Mouse (Mus musculus) liver, adult 2 months (tissue): Measurements from ENCODE around the gene Galnt10. TPM values are rescaled to one million over a fixed set of nuclear protein-coding genes. Genes with fewer than 3 reads are reported as not detected.

ENCODE experiments used
- DNase-seq: peaks from one replicate; pipeline ENCODE4 v3.0.0-alpha.2; 2011; ENCODE audit warnings: low read depth, low spot score; ENCODE audit errors: extremely low read depth
- H3K27ac ChIP-seq: fragments of 200-500 bp; replicated peaks from 2 replicates; pipeline ENCODE4 v1.5.1; 2012; ENCODE audit warnings: low read depth, mild to moderate bottlenecking, control low read depth, inconsistent platforms, low read length; ENCODE audit not compliant: insufficient read depth
- H3K27me3 ChIP-seq: fragments of 200-500 bp; 2 replicates; pipeline ENCODE4 v1.6.1; 2012; ENCODE audit warnings: mild to moderate bottlenecking, moderate library complexity, low read length, inconsistent platforms; ENCODE audit not compliant: control insufficient read depth, insufficient read depth
- H3K36me3 ChIP-seq: fragments of 200-500 bp; 2 replicates; pipeline ENCODE4 v1.6.1; 2012; ENCODE audit warnings: low read length, inconsistent platforms; ENCODE audit not compliant: control insufficient read depth, insufficient read depth
- H3K4me1 ChIP-seq: fragments of 200-500 bp; 2 replicates; pipeline ENCODE4 v1.6.1; 2011; ENCODE audit warnings: low read length; ENCODE audit not compliant: control insufficient read depth, insufficient read depth
- H3K4me3 ChIP-seq: fragments of 200-500 bp; 2 replicates; pipeline ENCODE4 v1.5.1; 2011; ENCODE audit warnings: low read depth, mild to moderate bottlenecking, control low read depth, low read length, moderate library complexity; ENCODE audit not compliant: insufficient read depth
- H3K79me2 ChIP-seq: fragments of 200-500 bp; 2 replicates; pipeline ENCODE4 v1.6.1; 2012; ENCODE audit warnings: inconsistent platforms, mild to moderate bottlenecking, low read length, moderate library complexity; ENCODE audit not compliant: control insufficient read depth, insufficient read depth
- H3K9ac ChIP-seq: fragments of 200-500 bp; 2 replicates; pipeline ENCODE4 v1.6.1; 2012; ENCODE audit warnings: low read depth, mild to moderate bottlenecking, control low read depth, inconsistent platforms, low read length
- CTCF ChIP-seq: fragments of 200-500 bp; IDR thresholded peaks from 2 replicates; pipeline ENCODE4 v1.5.1; 2011; ENCODE audit warnings: low read depth, low read length, control low read depth
- POLR2A ChIP-seq: fragments of 200-500 bp; IDR thresholded peaks from 2 replicates; pipeline ENCODE4 v1.6.1; 2011; ENCODE audit warnings: low read length, control low read depth; ENCODE audit not compliant: insufficient read depth; ENCODE audit errors: extremely low read depth
- WGBS: fragments of 180-500 bp; shearing (Covaris S2); methylation state at CpG from one replicate; pipeline ENCODE4 v1.1.7; 2018; 5-methylcytosine and 5-hydroxymethylcytosine counted together
- polyA plus RNA-seq: library from polyadenylated mRNA; depleted of rRNA; stranded (reverse); fragments of >200 nt; gene quantifications from 2 replicates; pipeline ENCODE4 v1.2.3, GENCODE M21; 2012; rRNA removed
- total RNA-seq: library from RNA; depleted of rRNA; stranded (reverse); fragments of >200 nt; gene quantifications from 2 replicates; pipeline ENCODE4 v1.2.3, GENCODE M21; 2014; rRNA removed

Gene Galnt10
- total and polyA plus RNA-seq, 2 experiments, result 2.5 to 3.9 TPM

DNA sequence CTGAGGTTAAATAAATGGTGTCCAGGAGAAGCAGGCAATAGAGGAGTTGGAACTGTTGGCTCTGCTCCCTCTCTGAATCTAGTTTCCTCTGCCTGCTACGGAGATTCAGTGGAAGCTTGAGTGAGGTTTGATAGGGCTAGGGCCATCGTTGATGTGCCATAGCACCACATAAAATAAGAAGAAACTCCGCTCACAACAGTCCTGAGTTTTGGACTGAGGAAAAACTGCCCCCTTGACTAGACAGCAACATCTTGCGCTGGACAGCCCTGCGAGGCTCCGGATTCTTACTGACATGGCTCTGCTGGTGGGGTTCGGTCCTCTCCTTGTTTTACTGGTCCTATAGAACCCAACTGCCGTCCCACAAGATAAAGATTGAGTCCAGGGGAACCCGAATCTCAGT lies 191.2 kb downstream of the Galnt10 start:
- TF ChIP-seq POLR2A, result no peak
- no peak for TF ChIP-seq CTCF
- peaks cover 34% of the 10 kb centered on the region for H3K27me3 ChIP-seq
- no peak overlapping the region for H3K27ac ChIP-seq
- H3K4me1 ChIP-seq, result no peaks in the 10 kb centered on the region
- no peaks in the 10 kb centered on the region for H3K79me2 ChIP-seq
- no peak overlapping the region for H3K9ac ChIP-seq
- WGBS, result 18% methylated on average over 9 of the region's 9 CpGs
- DNase-seq, result no peak
- H3K36me3 ChIP-seq, result no peaks in the 10 kb centered on the region
- H3K4me3 ChIP-seq, result no peak overlapping the region

Other genes starting within 250 kb of the Galnt10 start
- gene Fam114a2, start 126.8 kb upstream of the Galnt10 start, total RNA-seq, result 27.4 and 29.8 TPM in 2 replicates
- gene Fam114a2, start 126.8 kb upstream of the Galnt10 start, polyA plus RNA-seq, result 14.4 and 20.1 TPM in 2 replicates
- 6.7 and 8.1 TPM in 2 replicates for gene Mfap3, start 126.8 kb upstream of the Galnt10 start, total RNA-seq
- 3.3 and 5.1 TPM in 2 replicates for gene Mfap3, start 126.8 kb upstream of the Galnt10 start, polyA plus RNA-seq
- gene Sap30l, start 156.2 kb downstream of the Galnt10 start, total RNA-seq, result 22.4 and 24.3 TPM in 2 replicates
- gene Sap30l, start 156.2 kb downstream of the Galnt10 start, polyA plus RNA-seq, result 24.5 and 30.1 TPM in 2 replicates
- not detected in 2 replicates for gene Hand1, start 187.4 kb downstream of the Galnt10 start, total RNA-seq
- gene Hand1, start 187.4 kb downstream of the Galnt10 start, polyA plus RNA-seq, result not detected in 2 replicates